Mouse (Mus musculus) neural tube, embryonic 15.5 days (tissue): ENCODE results near the gene Tsga10ip. TPM values are rescaled to one million over a fixed set of nuclear protein-coding genes. Genes with fewer than 3 reads are reported as not detected.

ENCODE experiments used
- ATAC-seq: fragments of 200-750 bp; cut with Nextera tagmentation; 2 replicates; pipeline ENCODE4 v1.8.0; 2017; ENCODE audit warnings: mild to moderate bottlenecking, moderate TSS enrichment, moderate library complexity; ENCODE audit not compliant: low FRiP score
- H3K27ac ChIP-seq: fragments of 300-500 bp; sonication (generic); replicated peaks from 2 replicates; pipeline ENCODE4 v1.5.1; 2015; ENCODE audit warnings: mild to moderate bottlenecking, inconsistent platforms
- H3K27me3 ChIP-seq: fragments of 300-500 bp; sonication (generic); replicated peaks from 2 replicates; pipeline ENCODE4 v1.6.1; 2015; ENCODE audit warnings: inconsistent platforms
- H3K36me3 ChIP-seq: fragments of 300-500 bp; sonication (generic); 2 replicates; pipeline ENCODE4 v1.6.1; 2015; ENCODE audit warnings: inconsistent platforms
- H3K4me1 ChIP-seq: fragments of 300-500 bp; sonication (generic); 2 replicates; pipeline ENCODE4 v1.6.1; 2015; ENCODE audit warnings: inconsistent platforms
- H3K4me2 ChIP-seq: fragments of 300-500 bp; sonication (generic); 2 replicates; pipeline ENCODE4 v1.6.1; 2015; ENCODE audit warnings: inconsistent platforms, mild to moderate bottlenecking, moderate library complexity
- H3K4me3 ChIP-seq: fragments of 300-500 bp; sonication (generic); replicated peaks from 2 replicates; pipeline ENCODE4 v1.5.1; 2015; ENCODE audit warnings: mild to moderate bottlenecking, inconsistent platforms
- H3K9ac ChIP-seq: fragments of 300-500 bp; sonication (generic); replicated peaks from 2 replicates; pipeline ENCODE4 v1.6.1; 2015; ENCODE audit warnings: mild to moderate bottlenecking, inconsistent platforms
- H3K9me3 ChIP-seq: fragments of 300-500 bp; sonication (generic); replicated peaks from 2 replicates; pipeline ENCODE4 v1.6.1; 2016; ENCODE audit warnings: inconsistent platforms
- WGBS: fragments of 180-500 bp; shearing (Covaris S2); methylation state at CpG from one replicate; pipeline ENCODE4 v1.1.7; 2015; ENCODE audit warnings: mixed read lengths; 5-methylcytosine and 5-hydroxymethylcytosine counted together
- polyA plus RNA-seq: library from polyadenylated mRNA; unstranded; fragments of >200 nt; fragmentation: Nextera tagmentation; extraction: Ambion mirVana; gene quantifications from 2 replicates; pipeline ENCODE4 v1.2.1, GENCODE M21; 2015

Gene Tsga10ip
- polyA plus RNA-seq, 1 experiment from 2014 or later = not detected

- peak overlapping the region; percentile 88 for H3K4me3 ChIP-seq
- no peaks in the 10 kb centered on the region for H3K9me3 ChIP-seq
- peak overlapping the region; percentile 89 for H3K9ac ChIP-seq
- H3K27ac ChIP-seq = no peak overlapping the region
- H3K27me3 ChIP-seq = no peaks in the 10 kb centered on the region
- no peak for ATAC-seq
- peaks cover 46% of the 10 kb centered on the region for H3K36me3 ChIP-seq
- peaks cover 49% of the 10 kb centered on the region for H3K4me1 ChIP-seq
- 70% methylated on average over 9 of the region's 9 CpGs for WGBS
- peak overlapping the region; percentile 90 for H3K4me2 ChIP-seq
These were observed 20.6 kb upstream of the Tsga10ip start for GRCm38 (mm10) chr19:5422895-5423443.

DNA sequence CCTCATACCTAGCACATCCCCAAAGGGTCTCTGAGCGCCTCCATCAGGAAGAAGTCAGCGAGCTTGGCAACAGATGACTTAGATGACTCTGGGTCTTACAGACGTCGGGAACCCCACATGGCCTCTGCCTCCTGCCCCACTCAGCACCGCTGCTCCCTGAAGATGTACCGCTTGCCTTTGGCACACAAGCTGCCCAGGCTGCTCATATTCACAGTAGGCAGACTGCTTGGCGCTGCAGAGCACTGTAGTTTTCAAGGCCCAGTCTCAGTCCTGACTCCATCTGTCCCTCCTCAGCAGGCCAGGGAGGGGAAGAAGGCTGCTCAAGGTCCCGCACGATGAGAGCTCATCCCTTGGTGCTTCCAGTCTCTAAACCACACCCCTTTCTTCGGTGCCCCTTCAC is 19.9 kb upstream of the Tsga10ip start:
- peaks cover 44% of the 10 kb centered on the region for H3K4me1 ChIP-seq
- no peak overlapping the region for H3K4me3 ChIP-seq
- no peak overlapping the region for H3K9ac ChIP-seq
- H3K27me3 ChIP-seq = no peaks in the 10 kb centered on the region
- no peaks in the 10 kb centered on the region for H3K9me3 ChIP-seq
- no peak overlapping the region for H3K4me2 ChIP-seq
- H3K27ac ChIP-seq = no peak overlapping the region
- no peak for ATAC-seq
- peaks cover 48% of the 10 kb centered on the region for H3K36me3 ChIP-seq
- 95% methylated on average over 10 of the region's 10 CpGs for WGBS

GRCm38 (mm10) chr19:5421784-5422183 is 19.5 kb upstream of the Tsga10ip start:
- Histone ChIP-seq H3K27me3 (no peaks in the 10 kb centered on the region), H3K4me3 (no peak overlapping the region), H3K4me1 (peaks cover 40% of the 10 kb centered on the region), H3K9ac (no peak overlapping the region), H3K27ac (no peak overlapping the region), H3K36me3 (peaks cover 43% of the 10 kb centered on the region), H3K4me2 (no peak overlapping the region), H3K9me3 (no peaks in the 10 kb centered on the region)
- WGBS = 90% methylated on average over 5 of the region's 5 CpGs
- no peak for ATAC-seq

GRCm38 (mm10) chr19:5420579-5420978 is 18.3 kb upstream of the Tsga10ip start:
- no peaks in the 10 kb centered on the region for H3K9me3 ChIP-seq
- H3K4me1 ChIP-seq = peaks cover 27% of the 10 kb centered on the region
- WGBS = 88% methylated on average over 6 of the region's 6 CpGs
- H3K36me3 ChIP-seq = peaks cover 37% of the 10 kb centered on the region
- H3K9ac ChIP-seq = no peak overlapping the region
- no peak overlapping the region for H3K4me2 ChIP-seq
- no peaks in the 10 kb centered on the region for H3K27me3 ChIP-seq
- ATAC-seq = no peak
- no peak overlapping the region for H3K27ac ChIP-seq
- H3K4me3 ChIP-seq = no peak overlapping the region

- peaks cover 37% of the 10 kb centered on the region for H3K36me3 ChIP-seq
- H3K27ac ChIP-seq = no peak overlapping the region
- H3K9me3 ChIP-seq = no peaks in the 10 kb centered on the region
- WGBS = 94% methylated on average over 9 of the region's 9 CpGs
- H3K9ac ChIP-seq = no peak overlapping the region
- H3K4me1 ChIP-seq = peaks cover 27% of the 10 kb centered on the region
- H3K27me3 ChIP-seq = no peaks in the 10 kb centered on the region
- ATAC-seq = no peak
- H3K4me3 ChIP-seq = no peak overlapping the region
- H3K4me2 ChIP-seq = no peak overlapping the region
These were observed 17.3 kb upstream of the Tsga10ip start for GRCm38 (mm10) chr19:5419630-5420029.

DNA sequence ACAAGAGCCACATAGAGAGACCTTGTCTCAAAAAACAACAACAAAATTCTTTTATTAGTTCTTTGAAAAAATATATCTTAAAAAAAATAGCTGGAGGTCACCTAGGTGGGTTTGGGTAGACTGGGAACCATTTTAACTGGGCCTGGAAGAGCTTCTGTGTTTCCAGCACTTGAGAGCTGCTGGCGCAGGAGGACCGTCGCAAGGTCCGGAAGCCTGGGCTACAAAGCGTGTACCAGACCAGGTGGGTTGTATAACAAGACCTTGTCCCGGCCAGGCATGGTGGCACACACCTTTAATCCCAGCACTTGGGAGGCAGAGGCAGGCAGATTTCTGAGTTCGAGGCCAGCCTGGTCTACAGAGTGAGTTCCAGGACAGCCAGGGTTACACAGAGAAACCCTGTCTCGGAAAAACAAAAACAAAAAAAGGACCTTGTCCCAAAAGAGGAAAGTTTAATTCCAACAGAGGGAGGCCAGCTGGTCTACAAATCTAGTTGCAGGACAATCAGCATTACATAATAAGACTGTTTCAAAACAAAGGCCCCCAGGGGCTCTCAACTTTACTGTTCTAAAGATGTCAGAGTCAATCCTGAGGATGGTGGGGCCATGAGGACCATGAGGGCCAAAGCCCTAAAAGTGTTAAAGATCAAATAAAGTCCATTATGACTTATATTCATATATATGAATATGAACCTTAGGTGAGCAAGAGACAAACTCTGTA is 16.6 kb upstream of the Tsga10ip start:
- Histone ChIP-seq H3K4me2 (no peak overlapping the region), H3K4me1 (peaks cover 25% of the 10 kb centered on the region), H3K4me3 (no peak overlapping the region), H3K27me3 (no peaks in the 10 kb centered on the region), H3K36me3 (peaks cover 37% of the 10 kb centered on the region), H3K9me3 (no peaks in the 10 kb centered on the region), H3K9ac (no peak overlapping the region), H3K27ac (no peak overlapping the region)
- 90% methylated on average over 8 of the region's 8 CpGs for WGBS
- no peak for ATAC-seq

GRCm38 (mm10) chr19:5414534-5414957 is 12.2 kb upstream of the Tsga10ip start:
- Histone ChIP-seq H3K4me3 (no peak overlapping the region), H3K9me3 (no peaks in the 10 kb centered on the region), H3K4me1 (no peaks in the 10 kb centered on the region), H3K27me3 (no peaks in the 10 kb centered on the region), H3K4me2 (no peak overlapping the region), H3K9ac (no peak overlapping the region), H3K36me3 (peaks cover 6% of the 10 kb centered on the region; the same call in 1 of the 2 replicates), H3K27ac (no peak overlapping the region)
- no peak for ATAC-seq
- WGBS = 77% methylated on average over 2 of the region's 2 CpGs

GRCm38 (mm10) chr19:5413840-5414239 is 11.5 kb upstream of the Tsga10ip start:
- ATAC-seq = no peak
- WGBS = 75% methylated on average over 4 of the region's 4 CpGs

DNA sequence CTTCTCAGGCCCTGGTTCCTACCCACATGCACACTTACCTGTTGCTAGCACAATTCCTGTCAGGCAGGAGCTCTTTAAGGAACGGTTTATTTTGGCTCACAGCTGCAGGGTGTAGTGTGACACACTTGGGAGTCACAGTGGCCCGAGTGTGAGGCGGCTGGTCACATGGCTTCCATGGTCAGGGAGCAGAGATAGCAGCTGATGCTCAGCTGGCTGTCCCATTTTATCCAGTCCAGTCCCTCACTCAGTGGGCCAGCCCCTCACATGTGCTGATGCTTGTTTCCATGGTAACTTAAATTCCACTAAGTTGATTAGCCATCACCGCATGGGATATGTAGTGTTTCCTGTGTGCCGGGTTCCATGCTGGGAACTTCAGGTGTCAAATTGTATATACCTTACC is 9.6 kb upstream of the Tsga10ip start:
- Histone ChIP-seq H3K27ac (no peak overlapping the region), H3K36me3 (no peaks in the 10 kb centered on the region), H3K4me2 (no peak overlapping the region), H3K27me3 (no peaks in the 10 kb centered on the region), H3K4me1 (peaks cover 10% of the 10 kb centered on the region), H3K4me3 (no peak overlapping the region), H3K9ac (no peak overlapping the region), H3K9me3 (no peaks in the 10 kb centered on the region)
- 71% methylated on average over 5 of the region's 5 CpGs for WGBS
- no peak for ATAC-seq

More at GRCm38 (mm10) chr19:5413840-5414239, 11.5 kb upstream of the Tsga10ip start:
- Histone ChIP-seq H3K4me2 (no peak overlapping the region), H3K4me3 (no peak overlapping the region), H3K27ac (no peak overlapping the region), H3K9me3 (no peaks in the 10 kb centered on the region), H3K9ac (no peak overlapping the region), H3K36me3 (0 out of 2 replicates have a peak, but pooled peaks cover 6% of the 10 kb centered on the region), H3K27me3 (no peaks in the 10 kb centered on the region), H3K4me1 (no peaks in the 10 kb centered on the region)

DNA sequence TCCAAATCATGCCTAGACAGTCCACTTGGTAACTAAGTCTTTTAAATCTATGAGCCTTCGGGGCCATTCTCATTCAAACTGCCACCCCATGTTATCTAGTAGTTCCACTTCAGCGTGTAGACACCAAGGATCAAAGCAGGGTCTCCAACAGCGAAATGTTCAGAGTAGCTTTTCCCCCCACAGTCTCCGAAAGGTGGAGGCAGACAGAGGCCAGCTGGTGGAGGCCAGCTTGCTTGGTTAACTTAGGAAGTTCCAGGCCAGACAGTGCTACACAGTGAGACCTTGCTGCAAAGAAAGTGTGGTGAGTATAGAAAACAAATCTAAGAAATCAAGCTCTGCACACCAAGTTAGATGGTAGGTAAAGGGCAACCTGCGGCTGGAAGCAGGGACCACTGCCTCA is 8.3 kb upstream of the Tsga10ip start:
- no peaks in the 10 kb centered on the region for H3K27me3 ChIP-seq
- H3K4me1 ChIP-seq = peaks cover 14% of the 10 kb centered on the region
- no peak for ATAC-seq
- no peak overlapping the region for H3K4me2 ChIP-seq
- 89% methylated on average over 5 of the region's 5 CpGs for WGBS
- H3K4me3 ChIP-seq = no peak overlapping the region
- H3K27ac ChIP-seq = no peak overlapping the region
- H3K9me3 ChIP-seq = no peaks in the 10 kb centered on the region
- no peak overlapping the region for H3K9ac ChIP-seq
- H3K36me3 ChIP-seq = no peaks in the 10 kb centered on the region

DNA sequence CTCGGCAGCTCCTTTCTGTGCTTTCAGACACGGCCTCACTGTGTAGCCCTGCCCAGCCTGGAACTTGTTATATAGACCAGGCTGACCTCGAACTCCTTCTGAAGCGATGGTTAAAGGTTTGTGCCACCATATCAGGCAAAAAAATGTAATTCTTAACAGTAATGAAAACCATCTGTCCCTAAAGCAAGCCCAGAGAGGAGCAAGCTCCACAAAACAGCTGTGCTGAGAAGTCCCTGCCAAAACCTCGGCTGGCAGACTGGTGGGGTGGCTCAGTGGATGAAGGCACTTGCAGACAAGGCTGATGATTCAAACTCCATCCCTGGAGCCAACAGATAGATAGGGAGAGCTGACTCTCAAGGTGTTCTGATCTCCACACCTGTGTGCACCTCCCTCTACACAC is 6.7 kb upstream of the Tsga10ip start:
- Histone ChIP-seq H3K27me3 (no peaks in the 10 kb centered on the region), H3K36me3 (no peaks in the 10 kb centered on the region), H3K27ac (no peak overlapping the region), H3K4me2 (no peak overlapping the region), H3K9ac (no peak overlapping the region), H3K4me3 (no peak overlapping the region), H3K4me1 (peaks cover 15% of the 10 kb centered on the region), H3K9me3 (no peaks in the 10 kb centered on the region)
- ATAC-seq = no peak
- 86% methylated on average over 5 of the region's 5 CpGs for WGBS
